Mouse (Mus musculus): ENCODE results near the gene Cpne4. TPM values are rescaled to one million over a fixed set of nuclear protein-coding genes. Genes with fewer than 3 reads are reported as not detected.

The Cpne4 gene
- polyA plus RNA-seq, 1 experiment = not detected

DNA sequence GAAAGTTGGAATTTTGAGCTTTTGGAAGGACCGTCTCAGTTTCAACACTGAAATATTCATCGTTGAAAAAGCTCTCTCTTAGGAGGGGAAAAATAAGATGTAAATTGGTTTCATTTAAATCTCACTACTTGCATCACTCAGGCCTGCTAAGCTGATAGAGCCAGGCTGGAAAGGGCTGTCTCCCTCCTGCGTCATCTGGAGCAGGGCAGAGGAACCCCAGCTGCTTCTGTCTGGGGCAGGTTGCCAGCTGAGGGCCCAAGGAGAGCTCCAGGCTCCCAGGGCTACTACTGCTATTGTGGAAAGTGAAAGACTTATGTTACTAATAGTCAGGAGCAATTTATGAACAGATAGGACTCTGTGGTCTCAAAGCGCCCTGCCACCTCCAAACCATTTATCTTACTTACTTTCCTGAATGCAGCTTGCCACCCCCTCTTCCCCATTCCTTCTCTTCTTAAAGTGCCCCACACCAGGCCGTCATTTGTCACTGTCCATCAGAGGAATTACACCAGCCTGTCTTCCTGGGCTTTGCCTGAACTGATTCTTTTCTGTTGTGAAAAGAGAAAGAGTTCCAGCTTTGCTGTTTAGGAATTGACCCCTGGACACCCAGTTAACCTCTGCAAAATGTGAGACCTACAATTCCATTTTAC lies 99.4 kb downstream of the Cpne4 start:
- H3K36me3 ChIP-seq (ENCODE audit: control insufficient read depth, insufficient read depth, low read length, poor library complexity, severe bottlenecking) = no peaks in the 10 kb centered on the region
- H3K9me3 ChIP-seq (replicated peaks; ENCODE audit: control insufficient read depth, insufficient read depth, low read length, poor library complexity, severe bottlenecking) = no peaks in the 10 kb centered on the region
- TF ChIP-seq CTCF (IDR thresholded peaks at IDR 0.05; ENCODE audit: low read depth, low read length) (no peak), EP300 (IDR thresholded peaks at IDR 0.05; ENCODE audit: insufficient read depth, low read depth, low read length) (no peak), POLR2A (IDR thresholded peaks at IDR 0.05; ENCODE audit: insufficient read depth, low read length) (no peak)
- H3K4me1 ChIP-seq (ENCODE audit: control insufficient read depth, insufficient read depth, low read length) = no peaks in the 10 kb centered on the region
- H3K9ac ChIP-seq (ENCODE audit: low read depth, poor library complexity, severe bottlenecking) = no peak overlapping the region
- no peak overlapping the region for H3K4me3 ChIP-seq (ENCODE audit: low read depth, low read length)
- no peaks in the 10 kb centered on the region; the same call in 1 of the 2 replicates for H3K27me3 ChIP-seq (ENCODE audit: control insufficient read depth, insufficient read depth, low read length, poor library complexity, severe bottlenecking)
- no peak overlapping the region for H3K27ac ChIP-seq (ENCODE audit: insufficient read depth, low read length)

- H3K27ac ChIP-seq (ENCODE audit: insufficient read depth, low read length) = no peak overlapping the region
- no peak for TF ChIP-seq CTCF (IDR thresholded peaks at IDR 0.05; ENCODE audit: low read depth, low read length)
- TF ChIP-seq EP300 (IDR thresholded peaks at IDR 0.05; ENCODE audit: insufficient read depth, low read depth, low read length) = no peak
- no peaks in the 10 kb centered on the region for H3K27me3 ChIP-seq (ENCODE audit: control insufficient read depth, insufficient read depth, low read length, poor library complexity, severe bottlenecking)
- no peak overlapping the region for H3K9ac ChIP-seq (ENCODE audit: low read depth, poor library complexity, severe bottlenecking)
- no peak overlapping the region for H3K4me3 ChIP-seq (ENCODE audit: low read depth, low read length)
- H3K9me3 ChIP-seq (replicated peaks; ENCODE audit: control insufficient read depth, insufficient read depth, low read length, poor library complexity, severe bottlenecking) = no peaks in the 10 kb centered on the region
- H3K4me1 ChIP-seq (ENCODE audit: control insufficient read depth, insufficient read depth, low read length) = no peaks in the 10 kb centered on the region
- H3K36me3 ChIP-seq (ENCODE audit: control insufficient read depth, insufficient read depth, low read length, poor library complexity, severe bottlenecking) = no peaks in the 10 kb centered on the region
Measured at GRCm38 (mm10) chr9:104652691-104653261, 105.7 kb downstream of the Cpne4 start.

DNA sequence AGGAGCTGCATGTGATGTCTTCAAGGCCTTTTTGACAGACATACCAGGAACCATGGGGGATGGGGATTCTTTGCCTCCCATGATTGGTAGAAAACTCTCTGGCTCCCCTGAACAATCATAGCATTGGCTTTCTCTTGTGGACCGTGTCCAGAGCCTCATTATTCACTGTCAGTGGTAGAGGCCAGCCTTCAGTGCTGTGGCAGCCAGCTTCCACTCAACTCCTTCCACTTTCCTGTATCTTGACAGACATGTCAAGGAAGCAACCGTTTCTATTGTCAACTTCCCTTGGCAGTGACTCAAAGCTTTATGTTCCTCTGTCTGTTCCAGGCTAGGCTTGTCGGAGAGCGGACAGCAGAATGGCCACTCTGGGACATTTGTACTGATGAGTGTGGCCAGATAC lies 112.7 kb downstream of the Cpne4 start:
- H3K9me3 ChIP-seq (replicated peaks; ENCODE audit: control insufficient read depth, insufficient read depth, low read length, poor library complexity, severe bottlenecking) = no peaks in the 10 kb centered on the region
- H3K9ac ChIP-seq (ENCODE audit: low read depth, poor library complexity, severe bottlenecking) = no peak overlapping the region
- H3K27me3 ChIP-seq (ENCODE audit: control insufficient read depth, insufficient read depth, low read length, poor library complexity, severe bottlenecking) = no peaks in the 10 kb centered on the region
- no peaks in the 10 kb centered on the region for H3K36me3 ChIP-seq (ENCODE audit: control insufficient read depth, insufficient read depth, low read length, poor library complexity, severe bottlenecking)
- H3K27ac ChIP-seq (ENCODE audit: insufficient read depth, low read length) = no peak overlapping the region
- H3K4me1 ChIP-seq (ENCODE audit: control insufficient read depth, insufficient read depth, low read length) = no peaks in the 10 kb centered on the region
- no peak for TF ChIP-seq POLR2A (IDR thresholded peaks at IDR 0.05; ENCODE audit: insufficient read depth, low read length)
- TF ChIP-seq EP300 (IDR thresholded peaks at IDR 0.05; ENCODE audit: insufficient read depth, low read depth, low read length) = no peak
- no peak for TF ChIP-seq CTCF (IDR thresholded peaks at IDR 0.05; ENCODE audit: low read depth, low read length)
- no peak overlapping the region for H3K4me3 ChIP-seq (ENCODE audit: low read depth, low read length)

- Histone ChIP-seq H3K36me3 (ENCODE audit: control insufficient read depth, insufficient read depth, low read length, poor library complexity, severe bottlenecking) (no peaks in the 10 kb centered on the region), H3K9me3 (replicated peaks; ENCODE audit: control insufficient read depth, insufficient read depth, low read length, poor library complexity, severe bottlenecking) (no peaks in the 10 kb centered on the region), H3K4me3 (ENCODE audit: low read depth, low read length) (no peak overlapping the region), H3K9ac (ENCODE audit: low read depth, poor library complexity, severe bottlenecking) (no peak overlapping the region), H3K27ac (ENCODE audit: insufficient read depth, low read length) (no peak overlapping the region), H3K4me1 (ENCODE audit: control insufficient read depth, insufficient read depth, low read length) (no peaks in the 10 kb centered on the region), H3K27me3 (ENCODE audit: control insufficient read depth, insufficient read depth, low read length, poor library complexity, severe bottlenecking) (no peaks in the 10 kb centered on the region)
- TF ChIP-seq POLR2A (IDR thresholded peaks at IDR 0.05; ENCODE audit: insufficient read depth, low read length) (no peak), CTCF (IDR thresholded peaks at IDR 0.05; ENCODE audit: low read depth, low read length) (peak; percentile 7)
Measured at GRCm38 (mm10) chr9:104676665-104677064, 129.6 kb downstream of the Cpne4 start.

DNA sequence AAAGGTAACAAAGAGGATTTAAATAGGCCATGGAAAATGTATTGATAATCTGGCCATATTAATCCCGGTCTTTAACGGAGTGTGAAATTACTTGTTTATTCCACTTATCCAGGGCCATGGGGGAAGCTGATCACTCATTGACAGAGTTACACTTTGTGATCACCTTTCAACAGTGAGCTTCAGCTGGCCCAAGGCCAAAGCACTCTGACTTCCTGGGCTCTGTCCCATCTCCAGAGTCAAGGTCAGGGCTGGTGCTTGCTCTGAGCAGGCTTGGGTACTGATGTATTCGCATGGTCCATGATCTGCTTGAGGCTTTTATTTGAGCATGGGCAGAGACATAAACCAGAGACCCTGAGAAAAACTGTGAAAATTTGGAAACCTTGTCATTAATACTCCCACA lies 131.5 kb downstream of the Cpne4 start:
- no peak for TF ChIP-seq EP300 (IDR thresholded peaks at IDR 0.05; ENCODE audit: insufficient read depth, low read depth, low read length)
- TF ChIP-seq CTCF (IDR thresholded peaks at IDR 0.05; ENCODE audit: low read depth, low read length) = no peak
- TF ChIP-seq POLR2A (IDR thresholded peaks at IDR 0.05; ENCODE audit: insufficient read depth, low read length) = no peak
- no peak overlapping the region for H3K9ac ChIP-seq (ENCODE audit: low read depth, poor library complexity, severe bottlenecking)
- H3K4me3 ChIP-seq (ENCODE audit: low read depth, low read length) = no peak overlapping the region
- no peaks in the 10 kb centered on the region for H3K36me3 ChIP-seq (ENCODE audit: control insufficient read depth, insufficient read depth, low read length, poor library complexity, severe bottlenecking)
- no peaks in the 10 kb centered on the region for H3K9me3 ChIP-seq (replicated peaks; ENCODE audit: control insufficient read depth, insufficient read depth, low read length, poor library complexity, severe bottlenecking)
- H3K27me3 ChIP-seq (ENCODE audit: control insufficient read depth, insufficient read depth, low read length, poor library complexity, severe bottlenecking) = no peaks in the 10 kb centered on the region
- H3K27ac ChIP-seq (ENCODE audit: insufficient read depth, low read length) = no peak overlapping the region
- no peaks in the 10 kb centered on the region for H3K4me1 ChIP-seq (ENCODE audit: control insufficient read depth, insufficient read depth, low read length)

DNA sequence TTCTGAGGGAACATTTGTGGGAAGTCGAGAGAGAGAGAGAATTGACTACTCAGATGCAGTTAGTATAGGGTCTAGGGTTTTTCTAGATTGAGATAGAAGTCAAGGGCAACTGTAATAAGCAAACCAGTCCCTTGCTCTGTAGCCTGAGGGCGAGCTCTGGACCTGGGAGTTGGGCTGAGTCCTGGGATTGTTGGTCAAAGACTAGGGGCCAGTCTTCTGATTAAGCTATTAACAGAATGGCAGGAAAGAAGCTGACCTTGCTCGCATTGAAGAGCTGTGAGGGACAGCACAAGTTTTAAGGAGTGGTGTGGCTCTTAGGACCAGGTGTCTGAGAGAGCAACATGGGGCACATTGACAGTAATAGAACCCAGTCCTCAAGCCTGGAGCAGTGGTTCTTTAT lies 140.0 kb downstream of the Cpne4 start:
- no peaks in the 10 kb centered on the region for H3K27me3 ChIP-seq (ENCODE audit: control insufficient read depth, insufficient read depth, low read length, poor library complexity, severe bottlenecking)
- H3K27ac ChIP-seq (ENCODE audit: insufficient read depth, low read length) = no peak overlapping the region
- TF ChIP-seq EP300 (IDR thresholded peaks at IDR 0.05; ENCODE audit: insufficient read depth, low read depth, low read length) = no peak
- TF ChIP-seq CTCF (IDR thresholded peaks at IDR 0.05; ENCODE audit: low read depth, low read length) = no peak
- TF ChIP-seq POLR2A (IDR thresholded peaks at IDR 0.05; ENCODE audit: insufficient read depth, low read length) = no peak

More for the DNA sequence above, 140.0 kb downstream of the Cpne4 start:
- H3K9me3 ChIP-seq (replicated peaks; ENCODE audit: control insufficient read depth, insufficient read depth, low read length, poor library complexity, severe bottlenecking) = no peaks in the 10 kb centered on the region
- H3K4me1 ChIP-seq (ENCODE audit: control insufficient read depth, insufficient read depth, low read length) = no peaks in the 10 kb centered on the region
- H3K9ac ChIP-seq (ENCODE audit: low read depth, poor library complexity, severe bottlenecking) = no peak overlapping the region
- H3K4me3 ChIP-seq (ENCODE audit: low read depth, low read length) = no peak overlapping the region
- H3K36me3 ChIP-seq (ENCODE audit: control insufficient read depth, insufficient read depth, low read length, poor library complexity, severe bottlenecking) = no peaks in the 10 kb centered on the region

Measured in ES-Bruce4 (cell line).